Mouse (Mus musculus): Measurements from ENCODE around the gene Yy2.

GRCm38 (mm10) chrX:157568840-157569239 is at the start of gene Yy2:
- TF ChIP-seq CTCF (IDR thresholded peaks at IDR 0.05; ENCODE audit: insufficient read depth, low read length), result no peak
- TF ChIP-seq POLR2A (IDR thresholded peaks at IDR 0.05; ENCODE audit: borderline replicate concordance, extremely low read depth, low read depth, low read length), result no peak

Measured in lung, adult 2 months (tissue).